Mouse (Mus musculus): ENCODE data around the gene Slc39a11.

- TF ChIP-seq GATA1 (IDR thresholded peaks at IDR 0.05; ENCODE audit: low read length) (no peak), TAL1 (IDR thresholded peaks at IDR 0.05; ENCODE audit: low read length) (no peak)
Observed at GRCm38 (mm10) chr11:113473998-113474534, 175.8 kb downstream of the Slc39a11 start.
